Mouse (Mus musculus) E14TG2a.4 (cell line): ENCODE results near the gene Wfs1.
"Not testable (repeated sequence)": the region's sequence is repeated elsewhere in the genome, so short reads cannot be mapped to it uniquely, and the experiment has no call there.

Experiments used
- H3K27me3 ChIP-seq: 2 replicates; pipeline ENCODE4 v1.6.1; 2014; ENCODE audit warnings: low read length, control low read depth; ENCODE audit not compliant: insufficient read depth
- H3K36me3 ChIP-seq: 2 replicates; pipeline ENCODE4 v1.6.1; 2014; ENCODE audit warnings: low read length, control low read depth; ENCODE audit not compliant: insufficient read depth
- H3K4me1 ChIP-seq: replicated peaks from 2 replicates; pipeline ENCODE4 v1.6.1; 2014; ENCODE audit warnings: low read depth, low read length, control low read depth
- H3K4me3 ChIP-seq: replicated peaks from 2 replicates; pipeline ENCODE4 v1.5.1; 2014; ENCODE audit warnings: mild to moderate bottlenecking, low read length
- H3K9me3 ChIP-seq: 2 replicates; pipeline ENCODE4 v1.6.1; 2014; ENCODE audit warnings: low read length, control low read depth
- CTCF ChIP-seq: conservative IDR thresholded peaks from 2 replicates; pipeline ENCODE4 v1.5.1; 2014; ENCODE audit warnings: low read length
- NANOG ChIP-seq: IDR thresholded peaks from 2 replicates; pipeline ENCODE4 v1.6.1; 2014; ENCODE audit warnings: borderline replicate concordance, low read length, mixed read lengths
- POU5F1 ChIP-seq: IDR thresholded peaks from 2 replicates; pipeline ENCODE4 v1.6.1; 2014; ENCODE audit warnings: low read length, borderline replicate concordance

Gene Wfs1

GRCm38 (mm10) chr5:36946445-36946844, 42.6 kb downstream of the Wfs1 start:
- Histone ChIP-seq H3K27me3 (0 out of 2 replicates have a peak, but pooled peaks cover 1% of the 10 kb centered on the region), H3K36me3 (0 out of 2 replicates have a peak, but pooled peaks cover 4% of the 10 kb centered on the region), H3K4me1 (peaks cover 36% of the 10 kb centered on the region), H3K4me3 (no peak overlapping the region), H3K9me3 (no peaks in the 10 kb centered on the region)
- TF ChIP-seq POU5F1, result no peak
- TF ChIP-seq CTCF, result peak; percentile 97

DNA sequence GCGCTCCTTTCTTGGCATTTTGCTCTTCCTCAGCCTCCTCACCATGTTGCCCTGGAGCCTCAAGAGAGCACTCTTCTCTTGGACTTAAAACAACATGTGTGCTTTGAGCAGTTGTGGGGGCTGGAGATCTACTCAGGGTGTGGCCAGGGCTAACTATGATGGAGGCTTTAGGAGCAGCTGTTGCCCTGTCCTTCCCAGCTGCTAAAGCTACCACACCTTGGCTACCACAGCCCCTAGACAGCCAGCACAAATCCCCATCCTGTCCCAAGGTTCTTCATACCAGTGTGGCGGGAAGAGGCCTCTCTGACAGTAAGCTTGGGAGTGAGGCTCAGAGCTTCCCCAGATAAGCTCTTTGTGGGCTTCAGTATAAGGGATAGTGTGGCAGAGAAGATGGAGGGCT, 43.3 kb downstream of the Wfs1 start:
- TF ChIP-seq NANOG (no peak), CTCF (no peak), POU5F1 (no peak)
- no peaks in the 10 kb centered on the region for H3K9me3 ChIP-seq
- H3K36me3 ChIP-seq, result 0 out of 2 replicates have a peak, but pooled peaks cover 4% of the 10 kb centered on the region
- peaks cover 4% of the 10 kb centered on the region; the same call in 1 of the 2 replicates for H3K27me3 ChIP-seq
- 0 out of 2 replicates have a peak overlapping the region, but pooled peaks have one; percentile 3 for H3K4me3 ChIP-seq
- H3K4me1 ChIP-seq, result peaks cover 37% of the 10 kb centered on the region

DNA sequence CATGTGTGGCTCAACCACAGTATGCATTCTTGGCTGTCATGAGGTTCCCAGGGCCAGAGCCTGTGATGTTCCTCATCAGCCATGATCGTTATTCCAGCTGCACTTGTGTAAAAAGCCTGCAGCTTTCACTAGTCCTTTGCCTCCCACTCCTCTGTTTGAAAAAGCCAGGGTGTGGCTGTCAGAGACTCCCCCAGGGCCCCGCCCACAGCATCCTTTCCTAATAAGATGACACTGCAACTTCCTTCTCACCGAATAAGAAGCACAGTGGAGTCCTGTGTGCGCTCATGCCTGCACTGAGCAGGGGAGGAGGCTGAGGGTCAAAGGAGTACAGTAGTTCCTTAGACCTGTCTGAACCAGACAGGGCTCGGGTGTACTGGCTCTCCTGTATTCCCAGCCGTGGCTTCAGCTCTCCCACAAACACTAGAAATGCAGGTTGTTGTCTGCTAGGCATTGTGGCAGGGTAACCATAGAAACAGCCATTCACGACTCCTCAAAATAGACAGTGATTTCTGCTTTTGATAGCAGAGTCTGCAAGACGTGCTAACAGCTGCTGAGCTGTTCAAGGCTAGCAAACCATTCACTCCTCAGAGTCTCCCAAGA, 43.8 kb downstream of the Wfs1 start:
- H3K4me3 ChIP-seq, result 0 out of 2 replicates have a peak overlapping the region, but pooled peaks have one; percentile 3
- H3K9me3 ChIP-seq, result no peaks in the 10 kb centered on the region
- 0 out of 2 replicates have a peak, but pooled peaks cover 4% of the 10 kb centered on the region for H3K36me3 ChIP-seq
- TF ChIP-seq NANOG, result no peak
- no peak for TF ChIP-seq CTCF
- TF ChIP-seq POU5F1, result no peak
- H3K4me1 ChIP-seq, result peaks cover 42% of the 10 kb centered on the region
- H3K27me3 ChIP-seq, result peaks cover 4% of the 10 kb centered on the region; the same call in 1 of the 2 replicates

DNA sequence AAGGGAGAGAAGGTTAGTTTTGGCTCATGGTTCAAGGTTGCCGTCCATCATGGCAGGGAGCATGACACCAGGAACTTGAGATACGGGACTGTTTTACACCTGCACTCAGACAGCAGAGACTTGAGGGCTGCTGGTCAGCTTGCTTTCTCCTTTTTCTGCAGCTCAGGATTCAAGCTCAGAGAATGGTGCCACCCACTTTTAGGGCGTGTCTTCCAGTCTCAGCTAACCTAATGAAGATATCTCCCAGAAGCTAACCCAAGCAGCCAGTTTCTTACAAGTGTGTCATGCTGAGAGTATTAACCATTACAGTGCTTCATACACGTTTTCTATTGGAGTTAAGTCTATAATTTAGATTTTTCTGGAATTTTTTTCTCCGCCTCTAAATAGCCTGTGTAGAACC, 44.5 kb downstream of the Wfs1 start:
- 0 out of 2 replicates have a peak, but pooled peaks cover 4% of the 10 kb centered on the region for H3K36me3 ChIP-seq
- H3K4me1 ChIP-seq, result peaks cover 48% of the 10 kb centered on the region
- TF ChIP-seq NANOG (no peak), POU5F1 (no peak), CTCF (no peak)
- 0 out of 2 replicates have a peak overlapping the region, but pooled peaks have one; percentile 3 for H3K4me3 ChIP-seq
- H3K9me3 ChIP-seq, result no peaks in the 10 kb centered on the region
- H3K27me3 ChIP-seq, result peaks cover 4% of the 10 kb centered on the region; the same call in 1 of the 2 replicates

DNA sequence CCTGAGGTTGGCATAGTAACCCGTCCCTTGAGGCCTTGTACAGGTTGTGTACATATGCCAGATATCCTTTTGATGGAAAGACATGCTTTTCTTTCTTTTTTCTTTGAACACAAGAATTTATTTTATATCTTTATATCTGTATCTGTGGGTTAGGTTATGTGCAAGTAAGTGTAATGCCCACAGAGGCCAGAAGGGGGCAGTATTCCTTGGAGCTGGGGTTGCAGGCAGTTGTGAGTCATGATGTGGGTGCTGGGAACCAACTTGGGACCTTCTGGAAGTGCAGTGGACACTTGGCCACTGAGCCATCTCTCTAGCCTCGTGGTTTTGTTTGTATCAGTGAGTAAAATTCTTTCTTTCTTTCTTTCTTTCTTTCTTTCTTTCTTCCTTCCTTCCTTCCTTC, 46.6 kb downstream of the Wfs1 start:
- no peaks in the 10 kb centered on the region for H3K9me3 ChIP-seq
- 0 out of 2 replicates have a peak, but pooled peaks cover 4% of the 10 kb centered on the region for H3K36me3 ChIP-seq
- TF ChIP-seq CTCF (peak; percentile 79), NANOG (no peak)
- H3K4me3 ChIP-seq, result no peak overlapping the region
- H3K4me1 ChIP-seq, result peaks cover 64% of the 10 kb centered on the region
- peaks cover 8% of the 10 kb centered on the region; the same call in 1 of the 2 replicates for H3K27me3 ChIP-seq

- H3K27me3 ChIP-seq, H3K4me3 ChIP-seq, H3K9me3 ChIP-seq, H3K36me3 ChIP-seq: not testable (repeated sequence)
- H3K4me1 ChIP-seq, result peaks cover 47% of the 10 kb centered on the region
Measured at GRCm38 (mm10) chr5:36938991-36939390, 50.0 kb downstream of the Wfs1 start.

GRCm38 (mm10) chr5:36938021-36938420, 51.0 kb downstream of the Wfs1 start:
- Histone ChIP-seq H3K36me3 (no peaks in the 10 kb centered on the region), H3K27me3 (peaks cover 8% of the 10 kb centered on the region; the same call in 1 of the 2 replicates), H3K9me3 (no peaks in the 10 kb centered on the region), H3K4me1 (peaks cover 44% of the 10 kb centered on the region), H3K4me3 (no peak overlapping the region)
- TF ChIP-seq CTCF (no peak), POU5F1 (no peak), NANOG (no peak)

DNA sequence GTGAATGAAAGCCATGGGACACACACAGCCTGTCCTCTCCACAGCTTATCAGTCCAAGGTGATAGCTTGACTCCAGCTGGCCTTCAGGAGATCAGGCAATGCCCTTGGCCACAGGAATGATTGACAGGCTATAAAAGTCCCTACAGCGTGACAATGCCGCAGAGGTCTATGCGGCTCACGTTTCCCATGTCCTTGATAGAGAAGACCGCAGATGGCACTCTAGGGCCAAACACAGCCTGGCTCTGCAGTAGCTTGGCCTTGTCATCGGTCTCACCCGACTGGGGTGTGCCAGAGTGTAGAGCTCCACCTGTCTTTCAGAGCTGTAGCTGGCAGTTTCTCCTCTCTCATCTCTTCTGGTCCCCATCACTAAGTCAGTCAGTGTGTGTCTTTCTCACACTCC, 52.5 kb downstream of the Wfs1 start:
- TF ChIP-seq CTCF (no peak), POU5F1 (no peak), NANOG (no peak)
- H3K4me3 ChIP-seq, result no peak overlapping the region
- peaks cover 42% of the 10 kb centered on the region for H3K4me1 ChIP-seq
- peaks cover 10% of the 10 kb centered on the region for H3K9me3 ChIP-seq
- H3K27me3 ChIP-seq, result peaks cover 8% of the 10 kb centered on the region; the same call in 1 of the 2 replicates
- peaks cover 7% of the 10 kb centered on the region; the same call in 1 of the 2 replicates for H3K36me3 ChIP-seq
